Mouse (Mus musculus): ENCODE measurements around the gene Rabgef1.
A peak's percentile ranks its signal among the peaks of the same experiment; 100 is the strongest.
"Not testable (repeated sequence)": the region's sequence is repeated elsewhere in the genome, so short reads cannot be mapped to it uniquely, and the experiment has no call there.

The Rabgef1 gene

GRCm38 (mm10) chr5:130218336-130218735 lies 46.7 kb downstream of the Rabgef1 start:
- no peak for DNase-seq

GRCm38 (mm10) chr5:130221316-130221715 lies 49.7 kb downstream of the Rabgef1 start:
- no peak for DNase-seq

DNA sequence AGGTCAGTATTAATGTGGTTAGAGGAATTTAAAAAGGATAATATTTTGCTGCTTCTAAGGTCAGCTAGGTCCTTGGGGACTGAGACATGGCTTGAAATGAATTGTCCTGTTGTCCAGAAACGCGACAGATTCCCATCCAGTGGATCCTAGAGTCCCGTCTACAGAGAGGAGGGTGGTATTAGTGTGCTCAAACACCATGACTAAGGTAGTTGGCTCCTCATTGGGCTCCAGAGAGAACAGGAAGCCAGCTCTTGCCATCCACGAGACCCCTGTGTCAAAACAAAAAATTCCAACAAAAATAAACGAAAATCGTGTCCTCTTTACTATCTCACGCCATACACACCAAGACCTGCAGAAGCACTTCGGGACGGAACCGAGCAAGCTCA lies 50.2 kb downstream of the Rabgef1 start:
- no peak for DNase-seq

DNA sequence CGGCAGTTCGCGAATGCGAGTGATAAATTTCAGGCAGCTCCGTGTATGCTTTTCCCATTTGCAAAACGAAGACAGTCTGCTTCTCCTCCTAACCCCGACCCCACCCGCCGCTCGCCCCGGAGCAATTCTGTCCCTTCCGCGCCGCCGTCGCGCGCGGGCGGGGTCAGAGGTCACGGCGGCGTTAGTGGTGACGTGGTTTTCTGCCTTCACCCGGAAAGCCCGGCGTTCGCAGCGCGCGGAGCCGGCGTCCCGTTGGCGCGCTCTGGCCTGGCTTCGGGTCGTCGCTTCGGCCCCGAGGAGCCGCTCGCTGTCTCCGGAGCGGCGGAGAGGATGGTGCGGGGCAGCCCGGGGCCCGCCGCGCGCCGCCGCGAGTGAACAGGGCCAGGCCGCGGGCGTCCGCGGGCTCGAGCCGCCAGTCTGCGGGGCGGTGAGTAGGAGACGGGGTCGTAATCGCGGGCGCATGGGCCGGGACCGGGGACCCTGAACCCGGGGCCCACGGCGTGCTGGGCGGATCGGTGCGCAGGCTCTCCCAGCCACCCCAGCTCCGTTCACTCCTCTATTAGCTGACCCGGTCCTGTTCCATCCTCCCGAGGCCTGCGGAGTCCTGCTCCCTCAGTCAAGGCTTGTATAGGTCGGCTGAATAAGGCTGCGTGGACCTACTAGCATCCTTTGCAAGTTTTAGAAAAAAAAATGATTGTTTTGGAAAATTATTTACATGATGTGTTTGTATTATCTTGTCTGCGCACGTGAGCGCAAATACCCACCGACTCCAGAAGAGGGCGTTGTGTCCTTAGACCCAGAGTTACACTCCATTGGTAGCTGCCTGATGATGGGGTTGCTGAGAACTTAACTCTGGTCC lies 50.8 kb downstream of the Rabgef1 start:
- peak; percentile 95 for DNase-seq

DNA sequence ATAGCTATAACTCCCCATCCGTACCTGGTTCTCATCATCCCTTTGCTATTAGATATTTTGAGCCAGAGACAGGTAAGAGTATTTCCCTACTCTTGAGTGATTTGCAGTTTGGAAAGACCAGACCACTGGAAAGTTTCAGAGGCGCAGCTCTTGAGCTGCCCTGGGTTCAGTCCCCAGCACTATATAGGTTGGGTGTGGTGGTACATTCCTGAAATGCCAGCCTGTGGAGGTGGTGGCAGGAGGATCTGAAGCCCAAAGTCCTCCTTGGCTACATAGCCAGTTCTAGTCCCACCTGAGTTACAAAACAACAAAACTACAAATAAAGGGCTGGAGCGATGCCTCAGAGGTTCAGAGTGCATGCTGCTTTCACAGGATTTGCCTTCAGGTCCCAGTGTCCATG lies 55.2 kb downstream of the Rabgef1 start:
- DNase-seq: no peak

GRCm38 (mm10) chr5:130228120-130228519 lies 56.5 kb downstream of the Rabgef1 start:
- no peak for DNase-seq

- DNase-seq: no peak
Observed at GRCm38 (mm10) chr5:130236302-130236701, 64.7 kb downstream of the Rabgef1 start.

DNA sequence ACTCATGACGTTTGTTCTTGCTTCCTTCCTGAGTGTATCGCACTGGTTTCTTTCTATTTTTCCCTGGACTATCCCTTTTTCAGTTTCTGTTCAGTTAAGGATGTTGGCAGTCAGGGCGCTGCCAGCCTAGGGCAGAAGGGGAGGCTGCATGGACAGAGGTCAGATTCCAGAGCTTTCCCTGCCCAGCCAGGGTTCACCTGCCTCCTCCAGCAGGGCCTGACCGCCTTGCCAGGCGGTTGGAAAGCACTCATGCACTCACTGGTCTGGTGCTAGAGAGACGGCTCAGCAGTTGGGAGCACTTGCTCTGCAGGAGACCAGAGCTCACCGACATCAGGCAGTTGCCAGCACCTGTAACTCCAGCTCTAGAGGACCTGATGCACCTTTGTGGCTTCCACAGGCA lies 67.6 kb downstream of the Rabgef1 start:
- no peak for DNase-seq

DNA sequence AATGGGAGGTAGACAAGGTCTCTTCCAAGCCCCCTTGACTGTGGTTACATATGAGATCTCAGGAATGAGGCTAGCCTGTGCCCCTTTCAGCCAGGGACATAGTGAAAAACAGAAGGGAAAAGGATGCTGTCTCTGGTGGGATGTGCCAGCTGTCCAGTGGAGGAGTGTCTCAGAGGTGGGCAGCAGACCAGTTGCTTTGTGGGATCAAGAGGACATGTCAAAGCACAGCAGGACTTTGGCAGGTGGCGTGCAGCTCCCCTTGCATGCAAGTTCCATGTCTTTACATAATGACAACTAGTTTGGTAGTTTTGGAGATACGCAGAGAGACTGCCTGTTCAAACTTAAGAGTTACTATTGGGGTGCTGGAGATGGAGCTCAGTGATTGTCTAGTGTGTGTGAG lies 68.3 kb downstream of the Rabgef1 start:
- DNase-seq: no peak

- DNase-seq: no peak
Observed at GRCm38 (mm10) chr5:130241426-130241825, 69.8 kb downstream of the Rabgef1 start.

GRCm38 (mm10) chr5:130247823-130248222 lies 76.2 kb downstream of the Rabgef1 start:
- no peak for DNase-seq

DNA sequence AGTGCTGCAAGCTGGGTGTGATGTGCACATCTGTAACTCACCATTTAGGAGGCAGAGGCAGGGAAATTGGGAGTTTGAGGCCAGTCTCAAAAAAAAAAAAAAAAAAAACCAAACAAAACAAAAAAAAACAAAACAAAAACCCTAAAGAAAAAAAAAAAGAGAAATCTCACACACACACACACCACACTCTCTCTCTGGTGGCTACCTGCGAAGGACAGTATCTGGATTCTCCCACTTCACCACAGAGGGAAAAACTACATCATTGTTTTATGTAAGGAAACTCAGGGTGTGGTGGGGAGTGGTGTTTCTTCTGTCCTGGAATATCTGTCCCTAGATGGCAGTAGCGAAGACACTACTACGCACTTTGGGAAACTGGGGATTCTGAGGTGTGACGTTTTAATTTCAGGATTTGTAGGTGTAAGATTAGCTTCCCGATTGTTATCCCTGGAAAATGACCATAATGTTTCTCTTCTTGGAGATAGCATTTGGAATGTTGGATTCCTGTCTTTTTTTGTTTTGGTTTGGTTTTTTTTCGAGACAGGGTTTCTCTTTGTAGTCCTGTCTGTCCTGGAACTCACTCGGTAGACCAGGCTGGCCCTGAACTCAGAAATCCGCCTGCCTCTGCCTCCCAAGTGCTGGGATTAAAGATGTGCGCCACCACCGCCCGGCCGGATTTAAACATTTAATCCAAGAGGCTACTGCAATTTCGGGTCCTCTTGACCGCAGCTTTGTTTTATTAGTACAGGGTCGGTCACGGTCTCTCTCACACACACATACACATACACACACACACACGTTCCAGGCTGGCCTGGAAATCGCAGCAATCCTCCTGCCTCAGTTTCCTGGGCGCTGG lies 82.8 kb downstream of the Rabgef1 start:
- peak; percentile 45 for DNase-seq

GRCm38 (mm10) chr5:130255017-130255720 lies 83.6 kb downstream of the Rabgef1 start, which contains the start of the genes Sbds and Tyw1:
Gene Sbds, minus strand, starts transcription at chr5:130255530.
Gene Tyw1, plus strand, starts transcription at chr5:130255619.
- peak; percentile 99 for DNase-seq

- DNase-seq: not testable (repeated sequence)
Observed at GRCm38 (mm10) chr5:130255799-130256525, 84.4 kb downstream of the Rabgef1 start.

DNA sequence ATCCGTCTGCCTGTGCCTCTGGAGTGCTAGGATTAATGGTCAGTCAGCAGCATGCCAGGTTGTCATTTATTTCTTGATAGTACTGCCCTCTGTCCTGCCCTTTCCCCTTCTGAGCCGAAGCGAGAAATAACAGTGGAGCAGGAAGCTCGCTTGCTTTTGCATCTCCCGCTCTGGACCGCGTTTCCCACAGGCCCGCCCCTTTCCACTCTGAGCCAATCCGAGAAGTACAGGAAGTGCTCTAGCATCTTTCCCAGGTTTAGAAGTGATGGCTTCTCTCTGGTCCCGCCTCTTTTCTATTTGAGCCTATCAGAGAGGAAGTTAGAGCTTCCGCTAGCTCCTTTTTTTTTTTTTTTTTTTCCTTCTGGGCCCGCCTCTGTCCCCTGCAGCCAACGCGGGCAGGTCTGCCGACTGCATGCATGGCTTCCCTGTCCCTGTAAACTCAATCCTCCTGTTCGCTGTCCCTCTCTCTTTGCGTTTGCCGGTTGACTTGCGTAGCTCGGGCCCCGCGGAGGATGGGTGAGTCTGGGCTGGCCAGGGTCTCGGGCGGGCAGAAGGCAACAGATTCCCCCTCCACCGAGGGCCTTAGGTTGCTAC lies 85.2 kb downstream of the Rabgef1 start:
- peak; percentile 99 for DNase-seq

DNA sequence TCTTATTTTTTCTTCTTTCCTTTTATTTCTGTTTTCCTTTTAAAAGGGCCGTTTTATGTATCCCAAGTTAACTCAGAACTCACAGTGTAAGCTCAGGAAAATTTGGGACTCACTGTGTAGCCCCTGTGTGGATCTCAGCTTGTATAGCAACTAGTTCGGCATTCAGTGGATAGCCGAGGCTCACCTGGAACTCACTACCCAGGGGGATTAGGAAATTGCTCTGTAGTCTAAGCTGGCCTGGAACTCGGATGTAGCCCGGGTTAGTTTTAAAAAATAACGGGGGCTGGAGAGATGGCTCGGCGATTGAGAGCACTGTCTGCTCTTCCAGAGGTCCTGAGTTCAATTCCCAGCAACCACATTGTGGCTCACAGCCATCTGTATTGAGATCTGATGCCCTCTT lies 85.7 kb downstream of the Rabgef1 start:
- DNase-seq: no peak

DNA sequence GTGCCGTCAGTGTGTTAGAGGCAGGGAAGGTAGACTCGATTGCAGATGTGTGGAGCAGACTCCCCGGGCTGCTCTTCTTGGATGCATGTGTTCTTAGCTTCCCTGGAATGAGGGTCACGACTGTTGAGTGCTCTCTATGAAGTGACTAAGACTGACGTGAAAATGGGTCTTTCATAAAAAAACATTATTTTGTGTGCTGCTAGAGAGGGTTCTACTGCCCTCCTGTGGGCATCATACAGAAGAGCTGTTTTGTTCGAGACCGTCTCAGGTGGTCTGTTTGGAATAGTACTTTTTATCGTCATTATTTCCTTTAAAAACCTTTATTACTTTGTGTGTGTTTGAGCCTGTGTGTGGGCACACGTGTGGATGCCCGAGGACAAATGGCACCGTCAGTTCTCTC lies 91.9 kb downstream of the Rabgef1 start:
- no peak for DNase-seq

All from retina, postnatal 1 day (tissue).